Mouse (Mus musculus) intestine, embryonic 16.5 days (tissue): ENCODE data around the gene Acads. TPM values are rescaled to one million over a fixed set of nuclear protein-coding genes. Genes with fewer than 3 reads are reported as not detected.

Experiments used
- ATAC-seq: fragments of 200-750 bp; cut with Nextera tagmentation; 2 replicates; pipeline ENCODE4 v1.8.0; 2017; ENCODE audit warnings: moderate TSS enrichment, moderate library complexity
- H3K27ac ChIP-seq: fragments of 300-500 bp; sonication (generic); 2 replicates; pipeline ENCODE4 v1.5.1; 2014; ENCODE audit warnings: mild to moderate bottlenecking, low read length
- H3K27me3 ChIP-seq: fragments of 300-500 bp; sonication (generic); replicated peaks from 2 replicates; pipeline ENCODE4 v1.6.1; 2014; ENCODE audit warnings: low read length, control low read depth, mixed read lengths; ENCODE audit not compliant: control insufficient read depth, insufficient read depth
- H3K36me3 ChIP-seq: fragments of 300-500 bp; sonication (generic); 2 replicates; pipeline ENCODE4 v1.6.1; 2014; ENCODE audit warnings: low read length, control low read depth; ENCODE audit not compliant: control insufficient read depth, insufficient read depth
- H3K4me1 ChIP-seq: fragments of 300-500 bp; sonication (generic); 2 replicates; pipeline ENCODE4 v1.6.1; 2014; ENCODE audit warnings: low read length, control low read depth, mixed read lengths; ENCODE audit not compliant: control insufficient read depth, insufficient read depth
- H3K4me2 ChIP-seq: fragments of 300-500 bp; sonication (generic); 2 replicates; pipeline ENCODE4 v1.6.1; 2014; ENCODE audit warnings: low read depth, low read length, control low read depth
- H3K4me3 ChIP-seq: fragments of 300-500 bp; sonication (generic); 2 replicates; pipeline ENCODE4 v1.5.1; 2014; ENCODE audit warnings: mild to moderate bottlenecking, low read length
- H3K9ac ChIP-seq: fragments of 300-500 bp; sonication (generic); 2 replicates; pipeline ENCODE4 v1.6.1; 2014; ENCODE audit warnings: low read depth, low read length
- H3K9me3 ChIP-seq: fragments of 300-500 bp; sonication (generic); 2 replicates; pipeline ENCODE4 v1.6.1; 2016; ENCODE audit warnings: low read length, control low read depth; ENCODE audit not compliant: control insufficient read depth
- WGBS: fragments of 180-500 bp; shearing (Covaris S2); extraction: QIAGEN DNeasy Blood & Tissue Kit; methylation state at CpG from one replicate; pipeline ENCODE4 v1.1.7; 2014; 5-methylcytosine and 5-hydroxymethylcytosine counted together
- polyA plus RNA-seq: library from polyadenylated mRNA; unstranded; fragments of >200 nt; fragmentation: Nextera tagmentation; extraction: Ambion mirVana; gene quantifications from 2 replicates; pipeline ENCODE4 v1.2.1, GENCODE M21; 2015

Acads gene
- polyA plus RNA-seq, 1 experiment from 2014 or later, result 150 TPM

DNA sequence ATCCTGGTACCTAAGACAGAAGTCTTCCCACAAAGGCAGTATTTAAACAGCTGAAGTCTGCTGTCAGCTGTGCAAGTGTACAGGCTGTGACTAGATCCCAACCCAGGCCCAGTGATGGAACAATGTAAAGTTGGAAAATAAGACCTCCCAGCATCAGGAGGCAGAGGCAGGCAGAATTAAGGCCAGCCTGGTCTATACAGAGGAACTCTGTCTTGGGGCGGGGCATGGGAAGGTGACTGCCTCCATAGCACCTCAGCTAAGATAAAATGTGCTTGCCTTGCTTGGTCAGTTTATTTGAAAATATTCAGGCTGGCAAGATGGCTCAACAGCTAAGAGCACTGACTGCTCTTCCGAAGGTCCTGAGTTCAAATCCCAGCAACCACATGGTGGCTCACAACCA, 48.7 kb downstream of the Acads start:
- Histone ChIP-seq H3K9ac (no peak overlapping the region), H3K4me2 (no peak overlapping the region), H3K4me3 (no peak overlapping the region), H3K9me3 (no peaks in the 10 kb centered on the region), H3K36me3 (0 out of 2 replicates have a peak, but pooled peaks cover 3% of the 10 kb centered on the region), H3K4me1 (peaks cover 33% of the 10 kb centered on the region), H3K27me3 (no peaks in the 10 kb centered on the region), H3K27ac (no peak overlapping the region; the same call in 1 of the 2 replicates)
- WGBS, result 94% methylated on average over 2 of the region's 2 CpGs
- no peak for ATAC-seq

- peaks cover 33% of the 10 kb centered on the region for H3K4me1 ChIP-seq
- no peaks in the 10 kb centered on the region for H3K36me3 ChIP-seq
- WGBS, result 71% methylated on average over 3 of the region's 3 CpGs
These were observed 49.5 kb downstream of the Acads start for GRCm38 (mm10) chr5:115069611-115070010.

GRCm38 (mm10) chr5:115068671-115069421, 50.3 kb downstream of the Acads start:
- H3K27ac ChIP-seq, result 0 out of 2 replicates have a peak overlapping the region, but pooled peaks have one; percentile 11

More at GRCm38 (mm10) chr5:115069611-115070010, 49.5 kb downstream of the Acads start:
- Histone ChIP-seq H3K4me3 (no peak overlapping the region), H3K27me3 (no peaks in the 10 kb centered on the region), H3K9ac (no peak overlapping the region), H3K27ac (no peak overlapping the region), H3K4me2 (no peak overlapping the region), H3K9me3 (no peaks in the 10 kb centered on the region)
- ATAC-seq, result no peak

DNA sequence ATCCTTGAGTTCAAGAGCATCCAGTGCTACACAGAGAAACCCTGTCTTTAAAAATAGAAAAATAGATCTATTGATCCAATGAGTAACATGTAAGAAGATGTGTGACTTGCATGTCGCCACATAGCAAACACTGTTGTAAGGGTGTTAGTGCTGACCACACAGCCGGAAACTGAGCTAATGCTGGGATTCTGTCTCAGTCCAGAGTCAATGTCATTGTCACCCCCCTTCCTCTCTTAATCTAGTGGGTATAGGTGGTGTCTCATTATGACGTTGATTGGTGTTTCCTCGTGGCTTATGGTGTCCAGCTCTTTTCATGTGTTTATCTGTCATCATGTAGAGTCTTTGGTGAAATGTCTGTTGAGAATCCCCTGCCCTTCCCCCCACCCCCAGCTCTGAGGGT, 52.9 kb downstream of the Acads start:
- 76% methylated on average over 4 of the region's 4 CpGs for WGBS
- ATAC-seq, result no peak
- Histone ChIP-seq H3K9me3 (no peaks in the 10 kb centered on the region), H3K36me3 (no peaks in the 10 kb centered on the region), H3K27me3 (no peaks in the 10 kb centered on the region), H3K4me3 (no peak overlapping the region), H3K4me1 (peaks cover 19% of the 10 kb centered on the region), H3K4me2 (no peak overlapping the region), H3K9ac (no peak overlapping the region), H3K27ac (no peak overlapping the region)

More at GRCm38 (mm10) chr5:115068671-115069421, 50.3 kb downstream of the Acads start:
- no peaks in the 10 kb centered on the region for H3K27me3 ChIP-seq
- H3K4me2 ChIP-seq, result no peak overlapping the region
- no peak overlapping the region for H3K9ac ChIP-seq
- H3K4me3 ChIP-seq, result no peak overlapping the region
- H3K36me3 ChIP-seq, result no peaks in the 10 kb centered on the region
- peaks cover 33% of the 10 kb centered on the region for H3K4me1 ChIP-seq
- no peak for ATAC-seq
- 83% methylated on average over 11 of the region's 11 CpGs for WGBS
- H3K9me3 ChIP-seq, result no peaks in the 10 kb centered on the region

DNA sequence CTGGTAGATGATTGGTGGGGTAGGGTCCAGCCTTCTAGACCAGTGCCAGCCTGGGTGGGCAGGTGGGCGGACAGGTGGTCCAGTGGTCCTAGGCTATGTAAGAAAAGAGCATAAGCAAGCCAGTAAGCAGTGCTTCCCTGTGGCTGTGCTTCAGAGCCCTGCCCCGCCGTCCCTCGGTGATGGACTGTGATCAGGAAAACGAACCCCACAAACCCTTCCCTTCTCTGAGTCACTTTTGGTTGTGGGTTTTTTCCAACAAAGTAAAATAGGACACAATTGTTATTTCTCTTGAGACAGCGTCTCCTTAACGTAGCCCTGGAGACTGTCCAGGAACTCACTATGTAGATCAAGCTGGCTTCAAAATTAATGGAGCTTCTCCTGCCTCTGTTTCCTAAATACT, 55.8 kb downstream of the Acads start:
- no peaks in the 10 kb centered on the region for H3K9me3 ChIP-seq
- H3K9ac ChIP-seq, result no peak overlapping the region
- H3K27me3 ChIP-seq, result no peaks in the 10 kb centered on the region
- no peaks in the 10 kb centered on the region for H3K36me3 ChIP-seq
- no peak for ATAC-seq
- H3K4me1 ChIP-seq, result peaks cover 19% of the 10 kb centered on the region
- H3K4me3 ChIP-seq, result no peak overlapping the region
- no peak overlapping the region for H3K27ac ChIP-seq
- no peak overlapping the region for H3K4me2 ChIP-seq
- 86% methylated on average over 7 of the region's 7 CpGs for WGBS

GRCm38 (mm10) chr5:115062566-115062965, 56.6 kb downstream of the Acads start:
- 88% methylated on average over 1 of the region's 1 CpGs for WGBS
- Histone ChIP-seq H3K9ac (no peak overlapping the region), H3K4me3 (no peak overlapping the region), H3K4me1 (peaks cover 19% of the 10 kb centered on the region), H3K27me3 (no peaks in the 10 kb centered on the region), H3K27ac (no peak overlapping the region), H3K4me2 (no peak overlapping the region), H3K9me3 (no peaks in the 10 kb centered on the region), H3K36me3 (no peaks in the 10 kb centered on the region)
- ATAC-seq, result no peak

DNA sequence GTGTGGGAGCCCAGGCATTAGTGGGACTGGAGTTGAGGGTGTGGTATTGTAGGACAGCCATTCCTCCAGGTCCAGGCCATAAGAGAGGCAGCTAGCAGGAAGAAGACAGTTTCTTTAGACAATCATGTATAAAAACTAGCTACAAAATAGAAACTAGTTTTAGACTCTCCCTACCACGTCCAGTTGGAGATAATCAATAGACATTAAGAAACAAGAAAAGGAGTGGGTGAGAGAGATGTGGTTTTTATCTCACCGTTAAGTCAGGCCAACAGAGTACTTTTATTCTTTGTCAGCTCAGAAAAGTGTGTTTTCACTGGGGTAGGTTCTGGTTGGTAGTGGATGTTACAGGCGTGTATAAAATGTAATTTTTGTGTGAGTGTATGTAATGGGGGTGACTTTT, 58.2 kb downstream of the Acads start:
- no peak overlapping the region for H3K27ac ChIP-seq
- no peak for ATAC-seq
- H3K9ac ChIP-seq, result no peak overlapping the region
- WGBS, result 89% methylated on average over 3 of the region's 3 CpGs
- 0 out of 2 replicates have a peak, but pooled peaks cover 2% of the 10 kb centered on the region for H3K36me3 ChIP-seq
- H3K9me3 ChIP-seq, result no peaks in the 10 kb centered on the region
- H3K4me1 ChIP-seq, result peaks cover 19% of the 10 kb centered on the region
- no peak overlapping the region for H3K4me2 ChIP-seq
- no peaks in the 10 kb centered on the region for H3K27me3 ChIP-seq
- H3K4me3 ChIP-seq, result no peak overlapping the region

Other genes with a start within 250 kb of the Acads start
- 6.0 and 7.4 TPM in 2 replicates for gene Oasl2, start 222.4 kb downstream of the Acads start, polyA plus RNA-seq
- gene Oasl1, start 196.1 kb downstream of the Acads start, polyA plus RNA-seq, result 1.3 and 2.1 TPM in 2 replicates
- gene 2210016L21Rik, start 177.2 kb downstream of the Acads start, polyA plus RNA-seq, result 49.1 and 53.3 TPM in 2 replicates
- gene Hnf1a, start 148.3 kb downstream of the Acads start, polyA plus RNA-seq, result 16.1 and 21.7 TPM in 2 replicates
- 8.1 and 8.6 TPM in 2 replicates for gene Sppl3, start 108.2 kb downstream of the Acads start, polyA plus RNA-seq
- gene Gm10401, start 21.1 kb downstream of the Acads start, polyA plus RNA-seq, result 17.6 and 22.0 TPM in 2 replicates
- gene Unc119b, start 15.6 kb upstream of the Acads start, polyA plus RNA-seq, result 22.1 and 23.2 TPM in 2 replicates
- gene Mlec, start 38.8 kb upstream of the Acads start, polyA plus RNA-seq, result 68.5 and 82.4 TPM in 2 replicates
- gene Cabp1, start 75.0 kb upstream of the Acads start, polyA plus RNA-seq, result 0.80 and 1.2 TPM in 2 replicates
- 124 and 141 TPM in 2 replicates for gene Pop5, start 116.5 kb upstream of the Acads start, polyA plus RNA-seq
- gene Rnf10, start 153.6 kb upstream of the Acads start, polyA plus RNA-seq, result 90.4 and 92.6 TPM in 2 replicates
- gene Coq5, start 160.3 kb upstream of the Acads start, polyA plus RNA-seq, result 64.2 and 72.9 TPM in 2 replicates
- gene Dynll1, start 181.7 kb upstream of the Acads start, polyA plus RNA-seq, result 1,024 and 1,116 TPM in 2 replicates
- 67.9 and 121 TPM in 2 replicates for gene Srsf9, start 207.8 kb upstream of the Acads start, polyA plus RNA-seq
- gene Gatc, start 221.8 kb upstream of the Acads start, polyA plus RNA-seq, result 23.4 and 23.9 TPM in 2 replicates
- gene Triap1, start 221.9 kb upstream of the Acads start, polyA plus RNA-seq, result 62.0 and 67.4 TPM in 2 replicates
- gene Cox6a1, start 229.6 kb upstream of the Acads start, polyA plus RNA-seq, result 1,462 and 1,500 TPM in 2 replicates